Mouse (Mus musculus) forebrain, postnatal 0 days (tissue): ENCODE measurements around the gene Plekhm2. TPM values are rescaled to one million over a fixed set of nuclear protein-coding genes. Genes with fewer than 3 reads are reported as not detected.
A peak's percentile ranks its signal among the peaks of the same experiment; 100 is the strongest.

Experiments used
- ATAC-seq: fragments of 200-750 bp; cut with Nextera tagmentation; 2 replicates; pipeline ENCODE4 v1.8.0; 2017; ENCODE audit warnings: mild to moderate bottlenecking, moderate library complexity
- DNase-seq: peaks from one replicate; pipeline ENCODE4 v3.0.0-alpha.2; 2015
- H3K27ac ChIP-seq: fragments of 300-500 bp; sonication (generic); 2 replicates; pipeline ENCODE4 v1.5.1; 2014; ENCODE audit warnings: low read depth, mild to moderate bottlenecking, antibody characterized with exemption, low read length, moderate library complexity, mixed read lengths
- H3K27me3 ChIP-seq: fragments of 300-500 bp; sonication (generic); 2 replicates; pipeline ENCODE4 v1.6.1; 2014; ENCODE audit warnings: mild to moderate bottlenecking, low read length, mixed read lengths; ENCODE audit not compliant: insufficient read depth
- H3K36me3 ChIP-seq: fragments of 300-500 bp; sonication (generic); 2 replicates; pipeline ENCODE4 v1.6.1; 2014; ENCODE audit warnings: mild to moderate bottlenecking, moderate library complexity; ENCODE audit not compliant: insufficient read depth
- H3K4me1 ChIP-seq: fragments of 300-500 bp; sonication (generic); 2 replicates; pipeline ENCODE4 v1.6.1; 2014; ENCODE audit warnings: antibody characterized with exemption; ENCODE audit not compliant: insufficient read depth
- H3K4me2 ChIP-seq: fragments of 300-500 bp; sonication (generic); 2 replicates; pipeline ENCODE4 v1.6.1; 2014; ENCODE audit warnings: low read depth, mild to moderate bottlenecking, moderate library complexity
- H3K4me3 ChIP-seq: fragments of 300-500 bp; sonication (generic); 2 replicates; pipeline ENCODE4 v1.5.1; 2014; ENCODE audit warnings: low read depth, low read length, mixed read lengths
- H3K9ac ChIP-seq: fragments of 300-500 bp; sonication (generic); 2 replicates; pipeline ENCODE4 v1.6.1; 2014; ENCODE audit warnings: mild to moderate bottlenecking
- H3K9me3 ChIP-seq: fragments of 300-500 bp; sonication (generic); 2 replicates; pipeline ENCODE4 v1.6.1; 2016; ENCODE audit warnings: low read length
- CTCF ChIP-seq: sonication (generic); IDR thresholded peaks from 2 replicates; pipeline ENCODE4 v1.5.1; 2016; ENCODE audit warnings: antibody characterized with exemption, control low read depth, low read depth
- WGBS: fragments of 180-500 bp; shearing (Covaris S2); extraction: QIAGEN DNeasy Blood & Tissue Kit; methylation state at CpG from one replicate; pipeline ENCODE4 v1.1.7; 2014; 5-methylcytosine and 5-hydroxymethylcytosine counted together
- polyA plus RNA-seq: library from polyadenylated mRNA; unstranded; fragments of >200 nt; fragmentation: Nextera tagmentation; extraction: Ambion mirVana; gene quantifications from 2 replicates; pipeline ENCODE4 v1.2.1, GENCODE M21; 2015
- total RNA-seq: library from RNA; depleted of rRNA; stranded (reverse); fragments of >200 nt; gene quantifications from 2 replicates; pipeline ENCODE4 v1.2.3, GENCODE M21; 2014

Gene Plekhm2
- total and polyA plus RNA-seq, 2 experiments from 2014 or later: 5.6 to 33.7 TPM

- Histone ChIP-seq H3K4me1 (no peaks in the 10 kb centered on the region), H3K9ac (no peak overlapping the region), H3K27me3 (no peaks in the 10 kb centered on the region), H3K4me3 (no peak overlapping the region), H3K9me3 (no peaks in the 10 kb centered on the region), H3K27ac (no peak overlapping the region), H3K36me3 (peaks cover 8% of the 10 kb centered on the region), H3K4me2 (no peak overlapping the region)
- ATAC-seq: no peak
- WGBS: 91% methylated on average over 2 of the region's 2 CpGs
- no peak for DNase-seq
- no peak for TF ChIP-seq CTCF
Observed at GRCm38 (mm10) chr4:141679016-141679415, 14.3 kb upstream of the Plekhm2 start.

- Histone ChIP-seq H3K4me3 (no peak overlapping the region), H3K9me3 (no peaks in the 10 kb centered on the region), H3K4me2 (no peak overlapping the region), H3K4me1 (no peaks in the 10 kb centered on the region), H3K9ac (no peak overlapping the region), H3K36me3 (no peaks in the 10 kb centered on the region; the same call in 1 of the 2 replicates), H3K27ac (no peak overlapping the region), H3K27me3 (no peaks in the 10 kb centered on the region)
- TF ChIP-seq CTCF: no peak
- DNase-seq (no peak), ATAC-seq (no peak)
- 84% methylated on average over 5 of the region's 5 CpGs for WGBS
Observed at GRCm38 (mm10) chr4:141676462-141676979, 11.8 kb upstream of the Plekhm2 start.

DNA sequence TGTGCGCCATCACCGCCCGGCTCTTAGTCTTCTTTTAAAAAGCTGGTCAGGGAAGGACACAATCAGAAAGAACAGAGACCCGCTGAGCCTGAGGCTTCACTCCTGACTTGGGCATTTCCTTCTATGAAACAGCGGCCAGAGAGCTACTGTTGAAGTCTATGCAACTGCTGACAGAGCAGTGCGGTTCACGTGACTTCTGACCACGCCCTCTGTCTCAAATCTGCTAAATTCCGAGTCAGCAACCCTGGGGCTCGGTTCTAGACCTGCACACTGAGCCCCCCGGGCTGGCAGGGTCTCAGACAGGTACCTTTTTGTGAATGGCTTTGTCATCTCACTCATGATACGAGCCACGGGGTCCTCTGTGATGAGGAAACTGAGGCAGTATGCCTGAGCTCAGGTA is 7.6 kb upstream of the Plekhm2 start:
- Histone ChIP-seq H3K4me3 (no peak overlapping the region), H3K27me3 (no peaks in the 10 kb centered on the region), H3K36me3 (no peaks in the 10 kb centered on the region), H3K4me2 (no peak overlapping the region), H3K9me3 (no peaks in the 10 kb centered on the region), H3K9ac (no peak overlapping the region), H3K4me1 (no peaks in the 10 kb centered on the region), H3K27ac (no peak overlapping the region)
- ATAC-seq: no peak
- TF ChIP-seq CTCF: no peak
- 80% methylated on average over 13 of the region's 13 CpGs for WGBS
- no peak for DNase-seq

DNA sequence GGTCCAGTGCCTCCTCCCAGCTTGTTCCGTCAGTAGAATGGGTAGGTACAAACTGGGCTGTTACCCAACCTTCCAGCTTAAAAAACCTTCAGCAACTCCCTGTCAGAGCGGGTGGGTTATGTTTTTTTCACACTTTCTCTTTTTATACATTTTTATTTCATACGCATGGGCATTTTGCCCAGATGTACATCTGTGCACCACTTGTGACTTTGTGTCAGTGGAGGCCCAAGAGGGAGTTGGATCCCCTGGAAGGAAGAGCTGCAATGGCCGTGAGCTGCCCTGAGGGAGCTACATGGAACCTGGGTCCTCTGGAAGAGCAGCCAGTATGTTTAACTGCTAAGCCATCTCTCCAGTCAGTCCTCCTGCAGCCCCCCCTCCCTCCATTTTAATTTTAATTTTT is 6.7 kb upstream of the Plekhm2 start:
- Histone ChIP-seq H3K4me2 (no peak overlapping the region), H3K27ac (no peak overlapping the region), H3K4me1 (no peaks in the 10 kb centered on the region), H3K4me3 (no peak overlapping the region), H3K27me3 (no peaks in the 10 kb centered on the region), H3K9me3 (no peaks in the 10 kb centered on the region), H3K9ac (no peak overlapping the region), H3K36me3 (no peaks in the 10 kb centered on the region)
- ATAC-seq (no peak), DNase-seq (no peak)
- no peak for TF ChIP-seq CTCF
- 71% methylated on average over 4 of the region's 4 CpGs for WGBS

DNA sequence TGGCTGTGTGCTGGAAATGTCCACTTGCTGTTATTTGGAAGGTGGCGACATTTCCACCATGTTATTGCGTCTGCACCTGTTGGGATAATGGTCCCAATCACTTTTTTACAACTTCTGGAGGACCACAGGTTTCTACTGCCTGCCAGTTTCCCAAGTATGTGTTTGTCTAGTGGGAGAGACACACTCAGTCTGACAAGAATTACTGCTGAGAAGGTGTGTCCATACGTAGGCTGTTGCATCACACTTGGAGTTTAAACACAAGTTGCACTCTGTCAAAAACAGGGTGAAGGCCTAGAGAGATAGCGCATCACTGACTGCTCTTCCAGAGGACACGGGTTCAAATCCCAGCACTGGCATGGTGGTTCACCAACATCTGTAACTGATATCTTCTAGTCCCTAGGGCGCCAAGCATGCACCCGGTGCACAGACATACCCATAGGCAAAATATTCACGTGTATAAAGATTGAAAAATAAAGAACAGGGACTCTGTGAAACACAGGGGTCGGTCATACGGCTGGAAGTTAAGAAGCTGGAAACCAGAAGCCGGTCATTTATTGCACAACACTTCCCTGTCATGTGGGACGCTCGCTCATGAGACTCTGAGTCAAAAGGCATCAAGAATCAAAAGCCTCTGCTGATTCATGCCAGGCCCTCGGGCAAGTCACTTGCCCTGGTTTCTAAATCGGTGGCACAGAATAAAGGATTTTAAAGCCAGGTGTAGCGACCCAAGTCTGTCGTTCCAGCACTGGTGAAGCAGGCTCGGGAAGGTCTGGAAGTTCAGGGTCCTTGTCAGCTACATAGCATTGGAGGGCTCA is 5.4 kb upstream of the Plekhm2 start:
- 87% methylated on average over 18 of the region's 18 CpGs for WGBS
- H3K9me3 ChIP-seq: no peaks in the 10 kb centered on the region
- no peak for ATAC-seq
- H3K4me2 ChIP-seq: no peak overlapping the region
- H3K4me1 ChIP-seq: 0 out of 2 replicates have a peak, but pooled peaks cover under 1% of the 10 kb centered on the region
- no peak for DNase-seq
- H3K36me3 ChIP-seq: no peaks in the 10 kb centered on the region
- no peak overlapping the region for H3K27ac ChIP-seq
- TF ChIP-seq CTCF: no peak
- H3K27me3 ChIP-seq: no peaks in the 10 kb centered on the region
- H3K4me3 ChIP-seq: no peak overlapping the region
- no peak overlapping the region for H3K9ac ChIP-seq

DNA sequence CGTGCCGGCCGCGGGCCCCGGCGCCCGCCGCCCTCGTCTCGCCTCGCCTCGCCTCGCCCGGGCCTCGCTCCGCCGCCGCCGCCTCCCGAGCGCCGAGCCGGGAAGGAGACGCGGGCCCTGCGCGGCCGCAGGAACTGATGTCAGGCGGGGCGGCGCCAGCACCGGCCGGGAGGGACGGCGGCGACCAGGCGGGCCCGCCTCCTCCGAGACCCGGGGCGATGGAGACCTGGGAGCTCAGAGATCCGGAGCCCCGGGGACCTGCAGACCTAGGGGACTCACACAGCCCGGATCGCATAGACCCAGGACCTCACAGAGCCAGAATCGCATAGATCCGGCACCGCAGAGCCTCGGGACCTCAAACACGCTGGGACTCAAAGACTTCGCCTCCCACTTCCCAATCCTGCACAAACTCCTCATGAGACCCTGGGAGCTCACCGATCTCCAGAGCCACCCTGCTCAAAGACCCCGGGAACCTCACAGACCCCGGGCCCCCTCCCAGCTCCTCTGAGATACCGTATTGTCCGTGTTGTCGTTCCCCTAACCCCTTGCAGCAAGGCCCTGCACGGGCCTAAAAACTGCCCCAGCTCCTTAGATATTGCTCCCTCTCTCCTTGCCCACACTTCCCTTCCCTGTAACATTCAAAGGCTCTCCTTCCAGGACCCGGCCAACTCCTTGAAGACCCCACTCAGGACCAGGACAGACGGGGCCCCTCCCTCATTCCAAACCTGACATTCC is 521 bp downstream of the Plekhm2 start:
- no peak for TF ChIP-seq CTCF
- Histone ChIP-seq H3K9me3 (no peaks in the 10 kb centered on the region), H3K36me3 (peaks cover 13% of the 10 kb centered on the region; the same call in 1 of the 2 replicates), H3K4me2 (peak overlapping the region; percentile 88), H3K9ac (peak overlapping the region; percentile 94), H3K27ac (peak overlapping the region; percentile 86), H3K4me3 (peak overlapping the region; percentile 81), H3K4me1 (peaks cover 10% of the 10 kb centered on the region), H3K27me3 (no peaks in the 10 kb centered on the region)
- peak; percentile 77 for DNase-seq
- peak; percentile 89 for ATAC-seq
- under 1% methylated on average over 45 of the region's 60 CpGs for WGBS
